Mouse (Mus musculus) layer of hippocampus, adult 18-20 months (tissue): Measurements from ENCODE around the gene Cdc42se2. TPM values are rescaled to one million over a fixed set of nuclear protein-coding genes. Genes with fewer than 3 reads are reported as not detected.

Experiments used
- DNase-seq, 2 experiments: peaks; one replicate each; pipeline ENCODE4 v3.0.0; 2022; ENCODE audit warnings: low spot score in 2 of 2
- total RNA-seq, 2 experiments: library from RNA; stranded (reverse); gene quantifications; 2 replicates each; pipeline ENCODE4 v1.2.3; 2021

The Cdc42se2 gene
- total RNA-seq, 2 experiments from 2014 or later: 135 to 144 TPM

GRCm38 (mm10) chr11:54757993-54758392, 29.5 kb downstream of the Cdc42se2 start:
- DNase-seq: no peak

- DNase-seq: no peak
These were observed 32.3 kb downstream of the Cdc42se2 start for GRCm38 (mm10) chr11:54755148-54755664.

- DNase-seq: peak; percentile 28 to 54
These were observed 33.0 kb downstream of the Cdc42se2 start for GRCm38 (mm10) chr11:54754301-54755147.

GRCm38 (mm10) chr11:54751502-54751901, 36.0 kb downstream of the Cdc42se2 start:
- DNase-seq: no peak

- no peak for DNase-seq
These were observed 38.6 kb downstream of the Cdc42se2 start for GRCm38 (mm10) chr11:54748891-54749290.

GRCm38 (mm10) chr11:54744231-54744630, 43.2 kb downstream of the Cdc42se2 start:
- no peak for DNase-seq

- no peak for DNase-seq
These were observed 46.1 kb downstream of the Cdc42se2 start for GRCm38 (mm10) chr11:54741330-54741729.

GRCm38 (mm10) chr11:54739012-54739750, 48.3 kb downstream of the Cdc42se2 start:
- DNase-seq: no peak

- no peak for DNase-seq
These were observed 50.6 kb downstream of the Cdc42se2 start for GRCm38 (mm10) chr11:54736903-54737302.

GRCm38 (mm10) chr11:54735114-54735513, 52.4 kb downstream of the Cdc42se2 start:
- DNase-seq: no peak

- no peak for DNase-seq
These were observed 53.9 kb downstream of the Cdc42se2 start for GRCm38 (mm10) chr11:54733546-54733945.

GRCm38 (mm10) chr11:54731367-54731766, 56.1 kb downstream of the Cdc42se2 start:
- DNase-seq: no peak

GRCm38 (mm10) chr11:54730931-54731330, 56.5 kb downstream of the Cdc42se2 start:
- DNase-seq: no peak

- no peak for DNase-seq
These were observed 58.2 kb downstream of the Cdc42se2 start for GRCm38 (mm10) chr11:54729311-54729710.

GRCm38 (mm10) chr11:54728371-54728770, 59.1 kb downstream of the Cdc42se2 start:
- DNase-seq: no peak

GRCm38 (mm10) chr11:54727327-54727901, 60.1 kb downstream of the Cdc42se2 start:
- peak; percentile 48 to 65 for DNase-seq

- DNase-seq: peak in 1 of 2 experiments; percentile 26
These were observed 60.9 kb downstream of the Cdc42se2 start for GRCm38 (mm10) chr11:54726571-54727062.

GRCm38 (mm10) chr11:54724353-54725034, 63.0 kb downstream of the Cdc42se2 start:
- peak in 1 of 2 experiments; percentile 69 for DNase-seq

GRCm38 (mm10) chr11:54722057-54722456, 65.4 kb downstream of the Cdc42se2 start:
- no peak for DNase-seq

- no peak for DNase-seq
These were observed 68.9 kb downstream of the Cdc42se2 start for GRCm38 (mm10) chr11:54718601-54719000.

- no peak for DNase-seq
These were observed 69.6 kb downstream of the Cdc42se2 start for GRCm38 (mm10) chr11:54717893-54718292.
